Mouse (Mus musculus) embryonic facial prominence, embryonic 14.5 days (tissue): ENCODE data around the gene Syp. TPM values are rescaled to one million over a fixed set of nuclear protein-coding genes. Genes with fewer than 3 reads are reported as not detected.
A peak's percentile ranks its signal among the peaks of the same experiment; 100 is the strongest.

Experiments
- ATAC-seq: fragments of 200-750 bp; cut with Nextera tagmentation; 2 replicates; pipeline ENCODE4 v1.8.0; 2017; ENCODE audit warnings: low read depth, moderate number of reproducible peaks, moderate TSS enrichment
- DNase-seq: peaks from one replicate; pipeline ENCODE4 v3.0.0-alpha.2; 2015; ENCODE audit warnings: low spot score
- H3K27ac ChIP-seq: fragments of 300-500 bp; sonication (generic); replicated peaks from 2 replicates; pipeline ENCODE4 v1.5.1; 2014; ENCODE audit warnings: low read depth, mild to moderate bottlenecking, low read length, moderate library complexity
- H3K27me3 ChIP-seq: fragments of 300-500 bp; sonication (generic); replicated peaks from 2 replicates; pipeline ENCODE4 v1.6.1; 2014; ENCODE audit warnings: low read length; ENCODE audit not compliant: control insufficient read depth, insufficient read depth
- H3K36me3 ChIP-seq: fragments of 300-500 bp; sonication (generic); 2 replicates; pipeline ENCODE4 v1.6.1; 2014; ENCODE audit warnings: low read length, mixed read lengths; ENCODE audit not compliant: control insufficient read depth, insufficient read depth
- H3K4me1 ChIP-seq: fragments of 300-500 bp; sonication (generic); 2 replicates; pipeline ENCODE4 v1.6.1; 2014; ENCODE audit warnings: antibody characterized with exemption, low read length; ENCODE audit not compliant: control insufficient read depth, insufficient read depth
- H3K4me2 ChIP-seq: fragments of 300-500 bp; sonication (generic); 2 replicates; pipeline ENCODE4 v1.6.1; 2014; ENCODE audit warnings: low read depth, mild to moderate bottlenecking, low read length, moderate library complexity, mixed read lengths
- H3K4me3 ChIP-seq: fragments of 300-500 bp; sonication (generic); 2 replicates; pipeline ENCODE4 v1.5.1; 2014; ENCODE audit warnings: low read depth, mild to moderate bottlenecking, low read length
- H3K9ac ChIP-seq: fragments of 300-500 bp; sonication (generic); 2 replicates; pipeline ENCODE4 v1.6.1; 2014; ENCODE audit warnings: low read depth, mild to moderate bottlenecking, low read length, moderate library complexity, mixed read lengths
- H3K9me3 ChIP-seq: fragments of 300-500 bp; sonication (generic); 2 replicates; pipeline ENCODE4 v1.6.1; 2016; ENCODE audit warnings: low read length; ENCODE audit not compliant: control insufficient read depth
- WGBS: fragments of 180-500 bp; shearing (Covaris S2); extraction: QIAGEN DNeasy Blood & Tissue Kit; methylation state at CpG from one replicate; pipeline ENCODE4 v1.1.7; 2014; 5-methylcytosine and 5-hydroxymethylcytosine counted together
- polyA plus RNA-seq: library from polyadenylated mRNA; unstranded; fragments of >200 nt; fragmentation: Nextera tagmentation; extraction: Ambion mirVana; gene quantifications from 2 replicates; pipeline ENCODE4 v1.2.1, GENCODE M21; 2014

Gene Syp
- polyA plus RNA-seq, 1 experiment from 2014 or later = 4.7 TPM

DNA sequence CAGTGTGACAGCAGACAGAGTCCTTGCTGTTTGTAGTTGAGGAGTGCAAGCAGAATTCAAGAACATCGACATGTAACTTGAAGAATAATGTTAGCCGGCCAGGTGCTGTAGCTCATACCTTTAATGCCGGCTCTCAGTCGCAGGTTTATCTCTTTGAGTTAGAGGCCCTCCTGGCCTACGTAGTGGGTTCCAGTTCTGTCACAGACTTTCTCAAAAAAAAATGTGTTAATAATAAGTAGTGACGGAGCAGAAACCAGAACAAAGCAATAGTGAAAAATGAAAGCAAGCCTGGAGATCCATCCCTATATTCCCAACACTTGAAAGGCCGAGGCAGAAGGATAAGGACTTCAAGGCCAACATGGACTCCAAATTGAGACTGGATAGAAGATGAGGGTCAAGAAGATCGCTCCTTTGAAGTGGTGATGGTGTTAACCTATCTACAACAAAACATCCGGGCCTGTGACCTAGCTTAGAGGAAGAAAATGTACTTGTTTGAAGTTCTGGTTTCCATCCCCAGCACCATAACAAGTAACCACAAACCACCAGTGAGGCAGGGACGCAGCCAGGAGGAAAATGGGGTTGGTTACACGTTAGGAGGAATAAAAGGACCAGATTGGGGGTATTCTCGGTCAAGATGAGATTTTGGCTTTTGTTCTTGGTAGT is 20.3 kb upstream of the Syp start:
- no peaks in the 10 kb centered on the region for H3K9me3 ChIP-seq
- no peaks in the 10 kb centered on the region for H3K27me3 ChIP-seq
- no peak overlapping the region for H3K9ac ChIP-seq
- DNase-seq (no peak), ATAC-seq (no peak)
- H3K4me3 ChIP-seq = no peak overlapping the region
- H3K27ac ChIP-seq = no peak overlapping the region
- no peaks in the 10 kb centered on the region for H3K36me3 ChIP-seq
- no peaks in the 10 kb centered on the region for H3K4me1 ChIP-seq
- WGBS = 75% methylated on average over 12 of the region's 12 CpGs
- no peak overlapping the region for H3K4me2 ChIP-seq

DNA sequence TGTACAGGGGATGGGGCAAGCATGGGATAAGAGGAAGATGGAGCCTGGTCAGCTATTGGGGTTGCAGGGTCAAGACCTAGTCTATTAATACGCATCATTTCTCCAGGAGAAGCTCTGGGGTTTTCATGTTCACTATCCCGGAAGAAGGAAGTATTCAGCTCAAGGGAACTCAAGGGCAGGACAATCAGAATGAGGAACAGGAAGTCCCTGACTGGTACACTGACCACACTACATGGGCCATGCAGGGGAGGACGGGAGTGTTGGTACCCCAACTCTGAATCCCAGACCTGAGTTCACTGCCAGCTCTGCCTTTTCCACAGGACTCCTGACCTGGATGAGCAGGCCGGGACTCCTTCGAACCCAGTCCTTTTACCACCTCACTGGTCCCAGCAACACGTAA is 5.7 kb upstream of the Syp start:
- no peak for ATAC-seq
- no peak overlapping the region for H3K9ac ChIP-seq
- no peak overlapping the region for H3K4me3 ChIP-seq
- no peaks in the 10 kb centered on the region for H3K4me1 ChIP-seq
- H3K27ac ChIP-seq = no peak overlapping the region
- DNase-seq = no peak
- H3K36me3 ChIP-seq = no peaks in the 10 kb centered on the region
- no peaks in the 10 kb centered on the region for H3K27me3 ChIP-seq
- WGBS = 95% methylated on average over 4 of the region's 6 CpGs
- H3K4me2 ChIP-seq = no peak overlapping the region
- no peaks in the 10 kb centered on the region for H3K9me3 ChIP-seq

DNA sequence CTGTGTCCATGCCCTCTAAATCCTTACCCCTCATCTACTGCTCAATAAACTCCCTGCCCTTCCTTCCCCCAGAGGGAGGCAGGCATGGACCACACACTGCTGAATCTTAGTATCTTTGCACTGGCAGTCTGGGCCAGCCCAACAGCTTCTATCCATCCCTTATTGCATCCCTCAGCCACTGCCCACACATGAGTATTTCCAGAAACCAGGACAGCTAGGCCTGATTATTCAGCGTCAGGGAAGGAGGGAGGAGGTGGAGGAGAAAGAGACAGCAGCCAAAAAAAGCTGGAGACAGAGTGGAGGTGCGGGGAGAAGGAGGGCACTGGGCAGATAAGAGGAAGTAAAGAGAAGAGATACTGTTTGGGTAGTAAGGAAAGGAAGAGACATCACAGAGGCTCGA is 3.2 kb upstream of the Syp start:
- WGBS = 62% methylated on average over 3 of the region's 3 CpGs

DNA sequence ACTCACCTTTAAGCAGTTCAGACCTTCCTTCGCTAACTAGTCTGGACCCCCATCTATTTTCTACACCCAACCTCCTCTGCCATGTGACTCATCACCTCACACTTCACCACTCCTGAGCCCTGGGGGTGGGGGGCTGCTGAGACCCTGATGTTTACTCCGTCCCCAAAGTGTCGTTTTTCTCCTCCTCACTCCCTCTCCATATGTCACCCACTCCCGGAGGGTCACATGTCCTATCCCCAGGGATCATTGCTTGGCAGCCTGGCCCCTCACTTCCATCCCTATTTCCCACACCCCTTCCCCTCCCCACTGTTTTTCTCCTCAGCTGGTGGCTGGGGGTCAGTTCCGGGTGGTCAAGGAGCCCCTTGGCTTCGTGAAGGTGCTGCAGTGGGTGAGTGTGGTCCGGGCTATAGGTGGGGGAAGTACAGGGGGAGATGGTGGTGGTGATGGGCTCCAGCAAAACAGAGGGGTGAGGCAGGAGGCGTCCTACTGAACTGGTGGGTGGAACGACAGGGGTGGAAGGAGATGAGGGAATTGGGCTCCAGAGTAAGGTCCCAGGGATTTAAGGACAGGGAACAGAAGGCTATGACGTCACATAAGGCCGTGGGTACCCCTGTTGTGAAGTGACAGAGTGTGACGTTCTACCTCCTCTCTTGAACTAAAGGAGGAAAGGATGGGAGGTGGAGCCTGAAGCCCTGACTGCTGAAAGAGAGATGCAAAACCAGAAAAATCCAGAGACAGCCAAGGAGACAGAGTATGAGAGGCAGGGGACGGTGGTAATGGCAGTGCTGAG is 1.5 kb downstream of the Syp start:
- Histone ChIP-seq H3K9me3 (no peaks in the 10 kb centered on the region), H3K27ac (no peak overlapping the region), H3K9ac (no peak overlapping the region), H3K4me2 (no peak overlapping the region; the same call in 1 of the 2 replicates), H3K4me1 (no peaks in the 10 kb centered on the region), H3K27me3 (0 out of 2 replicates have a peak, but pooled peaks cover 3% of the 10 kb centered on the region), H3K4me3 (no peak overlapping the region), H3K36me3 (no peaks in the 10 kb centered on the region)
- 29% methylated on average over 13 of the region's 13 CpGs for WGBS
- ATAC-seq = no peak; the same call in 1 of the 2 replicates
- DNase-seq = no peak

More for the DNA sequence above, 3.2 kb upstream of the Syp start:
- Histone ChIP-seq H3K4me3 (no peak overlapping the region), H3K27me3 (0 out of 2 replicates have a peak, but pooled peaks cover 3% of the 10 kb centered on the region), H3K4me2 (no peak overlapping the region), H3K4me1 (no peaks in the 10 kb centered on the region), H3K9ac (no peak overlapping the region), H3K36me3 (no peaks in the 10 kb centered on the region), H3K9me3 (no peaks in the 10 kb centered on the region), H3K27ac (no peak overlapping the region)
- ATAC-seq (no peak), DNase-seq (no peak)

DNA sequence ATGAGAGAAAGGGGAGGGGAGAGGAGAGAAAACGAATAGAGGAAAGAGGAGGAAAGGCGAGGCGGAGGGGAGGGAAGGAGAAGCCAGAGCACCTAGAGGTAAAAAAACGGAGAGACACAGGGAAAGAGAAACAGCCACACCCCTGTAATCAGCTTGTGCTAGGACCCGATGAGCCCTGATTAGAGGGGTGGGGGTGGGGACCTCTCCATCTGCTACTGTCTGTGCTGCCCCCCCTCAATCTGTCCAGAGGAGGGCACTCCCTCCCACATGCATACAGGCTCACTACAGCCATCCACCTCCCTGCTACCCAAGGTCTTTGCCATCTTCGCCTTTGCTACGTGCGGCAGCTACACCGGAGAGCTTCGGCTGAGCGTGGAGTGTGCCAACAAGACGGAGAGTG is 2.5 kb downstream of the Syp start:
- H3K27ac ChIP-seq = no peak overlapping the region

DNA sequence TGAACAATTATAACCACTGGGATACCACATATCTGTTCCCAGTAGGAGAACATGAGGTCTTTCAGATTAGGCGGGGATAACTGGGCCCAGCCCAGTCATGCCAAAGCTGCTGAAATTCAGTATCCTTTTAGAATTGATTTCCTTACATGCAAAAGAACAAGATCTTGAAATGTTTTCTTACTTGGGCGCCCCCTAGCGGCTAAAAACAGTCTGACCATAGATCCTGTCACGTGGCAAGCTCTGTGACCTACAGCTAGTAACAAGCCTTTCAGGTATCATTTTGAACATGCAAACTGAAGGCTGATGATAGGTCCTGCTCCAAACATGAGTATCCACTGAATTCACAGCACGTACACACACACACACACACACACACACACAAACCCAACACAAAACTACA is 7.1 kb downstream of the Syp start:
- H3K9me3 ChIP-seq = no peaks in the 10 kb centered on the region
- H3K36me3 ChIP-seq = no peaks in the 10 kb centered on the region
- H3K4me2 ChIP-seq = no peak overlapping the region
- no peak overlapping the region for H3K9ac ChIP-seq
- no peak overlapping the region for H3K27ac ChIP-seq
- H3K27me3 ChIP-seq = no peaks in the 10 kb centered on the region
- WGBS = 22% methylated on average over 5 of the region's 5 CpGs
- ATAC-seq = no peak
- no peak overlapping the region for H3K4me3 ChIP-seq
- no peaks in the 10 kb centered on the region for H3K4me1 ChIP-seq
- DNase-seq = peak; percentile 64

More for the DNA sequence above, 2.5 kb downstream of the Syp start:
- no peak for DNase-seq
- Histone ChIP-seq H3K27me3 (0 out of 2 replicates have a peak, but pooled peaks cover 3% of the 10 kb centered on the region), H3K4me3 (no peak overlapping the region), H3K9me3 (no peaks in the 10 kb centered on the region), H3K4me2 (no peak overlapping the region), H3K4me1 (no peaks in the 10 kb centered on the region), H3K36me3 (no peaks in the 10 kb centered on the region), H3K9ac (no peak overlapping the region)
- 32% methylated on average over 12 of the region's 12 CpGs for WGBS
- no peak for ATAC-seq

DNA sequence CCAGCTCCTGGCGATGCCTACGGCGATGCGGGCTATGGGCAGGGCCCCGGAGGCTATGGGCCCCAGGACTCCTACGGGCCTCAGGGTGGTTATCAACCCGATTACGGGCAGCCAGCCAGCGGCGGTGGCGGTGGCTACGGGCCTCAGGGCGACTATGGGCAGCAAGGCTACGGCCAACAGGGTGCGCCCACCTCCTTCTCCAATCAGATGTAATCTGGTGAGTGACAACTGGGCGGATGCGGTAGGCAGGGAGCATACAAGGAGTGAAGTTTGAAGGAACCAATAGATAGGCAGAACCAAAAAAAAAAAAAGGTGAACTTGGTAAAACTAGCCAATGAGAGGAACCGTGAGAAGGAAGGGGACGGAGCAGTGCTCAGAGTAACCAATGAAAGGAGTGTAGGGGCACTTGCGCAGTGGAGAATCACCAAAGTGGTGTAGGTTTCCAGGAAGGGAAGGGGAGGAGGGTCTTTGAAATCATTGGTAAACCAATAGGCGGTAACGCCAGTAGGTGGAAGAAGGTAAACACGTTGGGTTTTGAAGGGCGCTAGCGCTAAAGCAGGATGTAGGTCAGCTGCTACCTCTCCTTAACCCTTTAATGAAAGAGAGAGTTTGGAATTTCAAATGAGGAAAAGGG is 10.5 kb downstream of the Syp start:
- DNase-seq = peak; percentile 97
- peak; percentile 98 for ATAC-seq
- H3K27me3 ChIP-seq = no peaks in the 10 kb centered on the region

DNA sequence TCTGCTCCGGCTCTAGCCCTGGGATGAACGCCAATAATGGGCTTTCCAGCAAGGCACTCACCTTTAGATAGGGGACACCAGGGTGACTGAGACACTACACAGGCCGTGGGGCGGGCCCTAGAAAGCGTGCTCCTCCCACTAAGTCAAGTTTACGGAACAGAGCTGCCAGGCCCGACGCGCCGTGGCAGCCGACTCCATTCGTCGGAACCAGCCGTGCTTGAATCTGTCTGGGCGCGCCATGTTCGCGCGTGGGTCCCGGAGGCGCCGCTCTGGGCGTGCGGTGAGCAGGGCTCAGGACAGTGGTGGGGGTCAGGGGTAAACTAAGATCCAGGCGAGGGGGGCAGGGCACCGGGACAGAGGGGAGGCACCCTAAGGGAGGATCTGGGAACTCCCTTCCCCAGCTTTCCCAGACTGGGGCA is 19.0 kb downstream of the Syp start, which contains the start of gene Prickle3:
Prickle3 (plus strand) TSS at position 40 of the 419 bp plus-strand sequence.
- Histone ChIP-seq H3K27ac (peak within 1 kb of the TSS; percentile 55), H3K9me3 (no peaks in the 10 kb centered on the region), H3K4me1 (0 out of 2 replicates have a peak, but pooled peaks cover 3% of the 10 kb centered on the region), H3K4me3 (peak within 1 kb of the TSS; percentile 48), H3K4me2 (peak within 1 kb of the TSS; percentile 51), H3K9ac (peak within 1 kb of the TSS; percentile 68), H3K27me3 (no peaks in the 10 kb centered on the region), H3K36me3 (no peaks in the 10 kb centered on the region)
- ATAC-seq = no peak
- DNase-seq = peak; percentile 41
- WGBS = 33% methylated on average over 13 of the region's 26 CpGs

More for the DNA sequence above, 10.5 kb downstream of the Syp start:
- peak overlapping the region; percentile 68 for H3K9ac ChIP-seq
- peak overlapping the region; percentile 63 for H3K4me2 ChIP-seq
- H3K36me3 ChIP-seq = no peaks in the 10 kb centered on the region
- WGBS = 15% methylated on average over 25 of the region's 25 CpGs
- peak overlapping the region; percentile 78 for H3K27ac ChIP-seq
- H3K9me3 ChIP-seq = no peaks in the 10 kb centered on the region
- H3K4me3 ChIP-seq = peak overlapping the region; percentile 50
- H3K4me1 ChIP-seq = no peaks in the 10 kb centered on the region
